Mouse (Mus musculus) embryonic facial prominence, embryonic 13.5 days (tissue): Measurements from ENCODE around the gene Svop. TPM values are rescaled to one million over a fixed set of nuclear protein-coding genes. Genes with fewer than 3 reads are reported as not detected.

Experiments used
- ATAC-seq: fragments of 200-750 bp; cut with Nextera tagmentation; 2 replicates; pipeline ENCODE4 v1.8.0; 2017; ENCODE audit warnings: low read depth; ENCODE audit not compliant: insufficient number of reproducible peaks, insufficient read depth, low FRiP score, low TSS enrichment
- H3K27ac ChIP-seq: fragments of 300-500 bp; sonication (generic); 2 replicates; pipeline ENCODE4 v1.5.1; 2015; ENCODE audit warnings: moderate library complexity, mild to moderate bottlenecking, inconsistent platforms
- H3K27me3 ChIP-seq: fragments of 300-500 bp; sonication (generic); 2 replicates; pipeline ENCODE4 v1.6.1; 2015; ENCODE audit warnings: mild to moderate bottlenecking, inconsistent platforms
- H3K36me3 ChIP-seq: fragments of 300-500 bp; sonication (generic); 2 replicates; pipeline ENCODE4 v1.6.1; 2015; ENCODE audit warnings: mild to moderate bottlenecking, inconsistent platforms
- H3K4me1 ChIP-seq: fragments of 300-500 bp; sonication (generic); 2 replicates; pipeline ENCODE4 v1.6.1; 2015; ENCODE audit warnings: inconsistent platforms
- H3K4me2 ChIP-seq: fragments of 300-500 bp; sonication (generic); 2 replicates; pipeline ENCODE4 v1.6.1; 2015; ENCODE audit warnings: moderate library complexity, mild to moderate bottlenecking, inconsistent platforms
- H3K4me3 ChIP-seq: fragments of 300-500 bp; sonication (generic); 2 replicates; pipeline ENCODE4 v1.5.1; 2015; ENCODE audit warnings: mild to moderate bottlenecking, inconsistent platforms
- H3K9ac ChIP-seq: fragments of 300-500 bp; sonication (generic); 2 replicates; pipeline ENCODE4 v1.6.1; 2015; ENCODE audit warnings: mild to moderate bottlenecking, inconsistent platforms
- H3K9me3 ChIP-seq: fragments of 300-500 bp; sonication (generic); 2 replicates; pipeline ENCODE4 v1.6.1; 2016; ENCODE audit warnings: inconsistent platforms
- WGBS: fragments of 180-500 bp; shearing (Covaris S2); methylation state at CpG from one replicate; pipeline ENCODE4 v1.1.7; 2015; ENCODE audit warnings: mixed read lengths; 5-methylcytosine and 5-hydroxymethylcytosine counted together
- polyA plus RNA-seq: library from polyadenylated mRNA; unstranded; fragments of >200 nt; fragmentation: Nextera tagmentation; extraction: Ambion mirVana; gene quantifications from 2 replicates; pipeline ENCODE4 v1.2.1, GENCODE M21; 2015

The Svop gene
- polyA plus RNA-seq, 1 experiment from 2014 or later: 0.86 TPM

GRCm38 (mm10) chr5:114065161-114065560 lies 26.2 kb downstream of the Svop start, which contains the start of gene Usp30:
Gene Usp30, plus strand, starts transcription at chr5:114065461.
- 93% methylated on average over 6 of the region's 6 CpGs for WGBS
- Histone ChIP-seq H3K9ac (no peak within 1 kb of the TSS), H3K9me3 (no peaks in the 10 kb centered on the region), H3K4me2 (no peak within 1 kb of the TSS), H3K4me1 (no peaks in the 10 kb centered on the region), H3K27ac (no peak within 1 kb of the TSS), H3K36me3 (no peaks in the 10 kb centered on the region), H3K4me3 (no peak within 1 kb of the TSS), H3K27me3 (no peaks in the 10 kb centered on the region)
- no peak for ATAC-seq

DNA sequence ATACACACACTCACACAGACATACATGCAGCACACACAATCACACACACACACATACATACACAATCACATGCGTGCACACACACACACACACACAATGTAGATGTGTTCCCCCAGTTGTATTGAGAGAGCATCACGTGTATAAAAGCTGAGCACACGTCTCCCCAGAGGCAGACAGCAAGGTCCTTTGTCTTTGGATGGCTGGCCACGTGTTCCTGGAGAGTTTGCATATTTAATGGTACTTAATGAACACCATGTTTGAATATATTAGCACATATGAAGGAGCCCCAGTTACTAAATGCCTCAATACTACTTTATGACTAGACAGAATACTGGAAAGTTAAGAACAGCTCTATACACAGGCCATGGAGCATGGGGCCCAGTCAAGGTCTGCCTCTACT lies 27.4 kb downstream of the Svop start:
- H3K36me3 ChIP-seq: no peaks in the 10 kb centered on the region
- H3K4me3 ChIP-seq: no peak overlapping the region
- no peaks in the 10 kb centered on the region for H3K9me3 ChIP-seq
- 67% methylated on average over 4 of the region's 4 CpGs for WGBS
- no peak for ATAC-seq
- no peak overlapping the region for H3K9ac ChIP-seq
- no peaks in the 10 kb centered on the region for H3K4me1 ChIP-seq
- H3K4me2 ChIP-seq: no peak overlapping the region
- no peak overlapping the region for H3K27ac ChIP-seq
- no peaks in the 10 kb centered on the region for H3K27me3 ChIP-seq

DNA sequence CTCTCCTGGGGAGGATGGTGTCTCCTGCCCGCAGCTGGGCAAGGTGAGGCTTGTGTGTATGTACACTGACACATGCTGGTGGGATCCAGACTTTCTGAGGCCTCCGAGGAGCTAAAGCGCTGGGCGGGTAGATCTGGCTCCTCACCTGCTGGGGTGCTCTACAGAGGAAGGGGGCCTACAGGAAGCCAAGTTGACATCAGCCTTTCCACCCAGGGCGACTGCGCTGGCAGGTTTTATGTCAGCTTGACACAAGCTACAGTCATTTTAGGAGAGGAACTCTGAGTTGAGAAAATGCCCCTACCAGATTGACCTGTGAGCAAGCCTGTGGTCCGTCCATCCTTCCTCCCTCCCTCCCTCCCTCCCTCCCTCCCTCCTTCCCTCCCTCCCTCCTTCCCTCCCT lies 29.7 kb downstream of the Svop start:
- no peaks in the 10 kb centered on the region for H3K36me3 ChIP-seq
- WGBS: 44% methylated on average over 7 of the region's 7 CpGs

DNA sequence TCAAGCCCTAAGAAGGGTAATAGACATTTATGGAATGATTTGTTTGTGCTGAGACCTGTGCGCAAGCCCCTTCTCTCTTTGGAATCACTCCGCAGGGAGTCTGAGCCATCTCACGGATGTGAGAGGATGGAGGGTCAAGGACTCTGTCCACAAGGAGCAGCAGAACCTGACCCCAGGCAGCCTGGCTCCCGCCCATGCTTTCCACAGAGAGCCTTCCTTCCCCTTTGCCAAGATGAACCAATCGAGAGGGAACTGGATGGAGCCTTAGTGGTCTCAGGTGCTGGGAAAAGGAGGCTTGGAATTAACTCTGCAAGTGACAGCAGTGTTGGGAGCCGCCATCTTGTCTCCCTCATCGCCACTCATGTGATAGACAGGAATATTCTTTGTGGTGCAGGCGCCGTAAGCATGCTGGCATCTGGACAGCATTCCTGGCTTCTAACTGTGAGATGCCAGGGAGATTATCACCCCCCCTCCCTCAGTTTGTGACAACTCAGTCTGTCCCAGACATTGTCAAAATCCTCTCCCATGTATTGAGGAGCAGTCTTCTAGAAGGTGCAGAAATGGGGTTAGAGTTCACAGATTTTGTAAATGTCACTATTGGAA lies 34.1 kb downstream of the Svop start:
- Histone ChIP-seq H3K4me1 (peaks cover 2% of the 10 kb centered on the region), H3K9me3 (0 out of 2 replicates have a peak, but pooled peaks cover 5% of the 10 kb centered on the region), H3K27ac (no peak overlapping the region), H3K4me2 (no peak overlapping the region), H3K4me3 (no peak overlapping the region), H3K36me3 (no peaks in the 10 kb centered on the region), H3K27me3 (no peaks in the 10 kb centered on the region), H3K9ac (no peak overlapping the region)
- ATAC-seq: no peak
- 75% methylated on average over 9 of the region's 9 CpGs for WGBS

More for the DNA sequence above, 29.7 kb downstream of the Svop start:
- H3K27me3 ChIP-seq: no peaks in the 10 kb centered on the region
- no peak overlapping the region for H3K4me3 ChIP-seq
- ATAC-seq: no peak
- no peak overlapping the region for H3K9ac ChIP-seq
- no peak overlapping the region for H3K27ac ChIP-seq
- no peak overlapping the region for H3K4me2 ChIP-seq
- H3K4me1 ChIP-seq: no peaks in the 10 kb centered on the region
- H3K9me3 ChIP-seq: 0 out of 2 replicates have a peak, but pooled peaks cover 5% of the 10 kb centered on the region

DNA sequence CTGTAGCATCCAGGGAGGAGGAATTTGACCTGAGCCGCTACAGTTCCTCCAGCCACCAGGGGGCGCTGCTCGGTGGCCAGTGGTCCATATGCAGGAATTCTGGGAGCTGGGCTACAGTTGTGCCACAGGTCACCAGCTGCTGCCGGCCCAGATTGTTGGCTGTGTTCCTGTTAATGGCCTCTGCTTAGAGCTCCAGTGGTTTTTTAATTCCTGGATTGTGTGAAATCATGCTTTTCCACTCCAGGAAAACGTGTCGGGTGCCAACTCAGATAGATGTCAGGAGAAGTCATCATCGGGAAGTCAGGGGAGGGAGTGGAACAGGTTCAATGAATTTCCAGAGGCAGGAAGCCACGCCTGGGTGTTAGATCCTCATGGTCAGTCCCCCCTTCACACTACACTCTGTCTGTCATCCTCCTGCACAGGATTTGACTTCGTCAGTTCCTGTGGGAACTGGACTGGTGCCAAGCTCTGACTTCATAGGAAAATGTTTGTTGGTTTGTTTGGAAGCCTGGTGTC lies 39.1 kb downstream of the Svop start:
- Histone ChIP-seq H3K4me2 (peak overlapping the region; percentile 44), H3K36me3 (no peaks in the 10 kb centered on the region), H3K4me1 (peaks cover 5% of the 10 kb centered on the region), H3K27me3 (no peaks in the 10 kb centered on the region), H3K9ac (no peak overlapping the region), H3K9me3 (no peaks in the 10 kb centered on the region), H3K4me3 (peak overlapping the region; percentile 17; the same call in 1 of the 2 replicates), H3K27ac (no peak overlapping the region)
- ATAC-seq: no peak
- WGBS: 31% methylated on average over 9 of the region's 9 CpGs

DNA sequence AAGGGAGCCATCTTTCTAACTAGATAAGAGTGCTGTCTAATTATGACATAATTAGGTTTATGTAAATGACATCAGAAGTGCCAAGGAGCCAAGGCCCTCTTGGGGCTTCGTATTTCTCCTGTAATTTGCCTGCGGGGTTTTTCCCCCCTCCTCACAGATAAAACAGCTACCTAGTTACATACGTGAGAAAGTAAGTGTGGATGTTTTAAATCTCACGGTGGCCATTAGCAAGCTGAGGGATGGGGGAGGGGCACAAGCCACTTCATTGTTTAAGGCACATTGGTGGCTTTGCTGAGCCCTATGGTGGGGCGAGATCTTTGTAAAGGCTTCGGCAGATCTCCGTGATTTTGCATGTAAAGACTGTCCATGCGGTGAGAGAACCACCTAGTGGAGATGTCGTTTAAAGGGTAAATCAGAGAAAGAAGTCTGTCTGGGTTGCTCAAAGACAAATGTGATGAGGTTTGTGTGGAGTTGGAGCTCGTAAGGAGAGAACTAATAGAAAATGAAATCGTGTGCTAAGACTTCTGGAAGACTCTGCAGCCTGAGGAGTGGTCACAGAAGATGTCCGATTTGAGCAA lies 42.5 kb downstream of the Svop start:
- Histone ChIP-seq H3K9ac (no peak overlapping the region), H3K27me3 (no peaks in the 10 kb centered on the region), H3K27ac (no peak overlapping the region), H3K4me3 (no peak overlapping the region), H3K4me1 (peaks cover 5% of the 10 kb centered on the region), H3K9me3 (no peaks in the 10 kb centered on the region), H3K36me3 (no peaks in the 10 kb centered on the region), H3K4me2 (no peak overlapping the region)
- no peak for ATAC-seq
- 56% methylated on average over 12 of the region's 12 CpGs for WGBS

DNA sequence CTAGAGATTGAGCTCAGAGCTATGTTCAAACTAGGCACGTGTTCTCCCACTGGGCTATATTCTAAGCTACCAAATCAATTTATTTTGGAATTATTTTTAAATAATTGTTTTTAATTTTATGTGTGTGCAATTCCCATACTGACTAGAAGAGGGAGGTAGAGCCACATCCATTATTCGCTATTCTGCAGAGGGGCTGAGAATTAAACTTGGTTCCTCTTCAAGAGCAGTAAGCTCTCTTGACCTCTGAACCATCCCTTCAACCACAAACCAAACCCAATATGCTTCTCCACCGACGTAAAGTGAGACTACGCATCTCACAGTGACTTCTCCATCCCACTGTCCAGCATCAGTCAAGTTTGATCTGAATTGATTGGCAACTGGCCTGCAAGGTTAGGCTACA lies 44.2 kb downstream of the Svop start:
- no peak overlapping the region for H3K4me2 ChIP-seq
- H3K9me3 ChIP-seq: no peaks in the 10 kb centered on the region
- ATAC-seq: no peak
- WGBS: 80% methylated on average over 5 of the region's 5 CpGs
- H3K4me1 ChIP-seq: peaks cover 2% of the 10 kb centered on the region
- H3K27ac ChIP-seq: no peak overlapping the region
- no peaks in the 10 kb centered on the region for H3K36me3 ChIP-seq
- H3K27me3 ChIP-seq: no peaks in the 10 kb centered on the region
- no peak overlapping the region for H3K4me3 ChIP-seq
- H3K9ac ChIP-seq: no peak overlapping the region

GRCm38 (mm10) chr5:114046604-114047003 lies 44.8 kb downstream of the Svop start:
- WGBS: 43% methylated on average over 3 of the region's 3 CpGs
- H3K4me1 ChIP-seq: no peaks in the 10 kb centered on the region
- no peak overlapping the region for H3K9ac ChIP-seq
- H3K4me2 ChIP-seq: no peak overlapping the region
- no peaks in the 10 kb centered on the region for H3K36me3 ChIP-seq
- no peak for ATAC-seq
- H3K27ac ChIP-seq: no peak overlapping the region
- H3K9me3 ChIP-seq: no peaks in the 10 kb centered on the region
- no peaks in the 10 kb centered on the region for H3K27me3 ChIP-seq
- no peak overlapping the region for H3K4me3 ChIP-seq

DNA sequence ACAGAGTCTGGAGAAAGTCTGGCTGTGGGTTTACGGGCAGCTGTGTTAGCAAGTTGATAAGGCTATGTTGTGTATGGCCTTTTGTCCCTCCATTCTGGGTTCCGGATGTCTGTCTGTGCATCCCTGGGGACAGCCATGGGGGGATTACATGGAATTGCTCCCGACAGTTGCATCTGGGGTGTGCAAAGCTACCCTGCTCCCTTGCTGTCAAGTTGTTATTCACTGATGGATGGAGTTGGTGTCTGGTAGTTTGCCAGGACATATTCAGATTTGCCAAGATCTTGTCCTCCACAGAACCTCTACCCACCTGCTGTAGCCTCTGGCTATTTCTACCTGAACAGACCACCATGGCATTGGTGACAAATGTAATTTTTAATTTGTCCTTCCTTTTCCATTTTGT lies 45.2 kb downstream of the Svop start:
- no peak overlapping the region for H3K4me3 ChIP-seq
- H3K9me3 ChIP-seq: no peaks in the 10 kb centered on the region
- no peaks in the 10 kb centered on the region for H3K36me3 ChIP-seq
- H3K27me3 ChIP-seq: 0 out of 2 replicates have a peak, but pooled peaks cover 3% of the 10 kb centered on the region
- no peak overlapping the region for H3K4me2 ChIP-seq
- H3K4me1 ChIP-seq: no peaks in the 10 kb centered on the region
- no peak for ATAC-seq
- WGBS: 68% methylated on average over 3 of the region's 3 CpGs
- no peak overlapping the region for H3K9ac ChIP-seq
- H3K27ac ChIP-seq: no peak overlapping the region

GRCm38 (mm10) chr5:114045134-114045533 lies 46.2 kb downstream of the Svop start:
- no peak overlapping the region for H3K9ac ChIP-seq
- no peak overlapping the region for H3K4me3 ChIP-seq
- 72% methylated on average over 1 of the region's 1 CpGs for WGBS
- peaks cover 6% of the 10 kb centered on the region; the same call in 1 of the 2 replicates for H3K27me3 ChIP-seq
- no peaks in the 10 kb centered on the region for H3K9me3 ChIP-seq
- H3K36me3 ChIP-seq: no peaks in the 10 kb centered on the region
- no peaks in the 10 kb centered on the region for H3K4me1 ChIP-seq
- no peak for ATAC-seq
- no peak overlapping the region for H3K4me2 ChIP-seq
- no peak overlapping the region for H3K27ac ChIP-seq

GRCm38 (mm10) chr5:114043800-114044199 lies 47.6 kb downstream of the Svop start:
- no peaks in the 10 kb centered on the region for H3K9me3 ChIP-seq
- H3K36me3 ChIP-seq: no peaks in the 10 kb centered on the region
- no peak overlapping the region for H3K4me3 ChIP-seq
- ATAC-seq: no peak
- no peak overlapping the region for H3K9ac ChIP-seq
- whole genome bisulfite sequencing: 84% methylated on average over 4 of the region's 4 CpGs
- no peak overlapping the region for H3K27ac ChIP-seq
- H3K27me3 ChIP-seq: peaks cover 6% of the 10 kb centered on the region; the same call in 1 of the 2 replicates
- no peak overlapping the region for H3K4me2 ChIP-seq
- H3K4me1 ChIP-seq: no peaks in the 10 kb centered on the region

- H3K27ac ChIP-seq: no peak overlapping the region
- H3K4me1 ChIP-seq: peaks cover 6% of the 10 kb centered on the region; the same call in 1 of the 2 replicates
- peak overlapping the region; percentile 2; the same call in 1 of the 2 replicates for H3K4me2 ChIP-seq
- no peak overlapping the region for H3K4me3 ChIP-seq
- no peaks in the 10 kb centered on the region for H3K36me3 ChIP-seq
- H3K9ac ChIP-seq: no peak overlapping the region
- no peak for ATAC-seq
- WGBS: 23% methylated on average over 15 of the region's 15 CpGs
- H3K27me3 ChIP-seq: peaks cover 6% of the 10 kb centered on the region; the same call in 1 of the 2 replicates
- no peaks in the 10 kb centered on the region for H3K9me3 ChIP-seq
Measured at GRCm38 (mm10) chr5:114041327-114041930, 49.9 kb downstream of the Svop start.
